Mouse (Mus musculus): ENCODE data around the gene Acvr1. TPM values are rescaled to one million over a fixed set of nuclear protein-coding genes. Genes with fewer than 3 reads are reported as not detected.

Gene Acvr1
- total RNA-seq (2023): 1.2 TPM

GRCm38 (mm10) chr2:58567066-58567810 is at the start of gene Acvr1, which contains the start of gene Upp2:
Gene Acvr1, minus strand, starts transcription at chr2:58567157.
Gene Upp2, plus strand, starts transcription at chr2:58567298.

GRCm38 (mm10) chr2:58469816-58470215 is 97.1 kb downstream of the Acvr1 start, which contains the start of gene Gm17409:
Gene Gm17409, plus strand, starts transcription at chr2:58470116.

GRCm38 (mm10) chr2:58357414-58358131 is 209.4 kb downstream of the Acvr1 start, which contains the start of gene Acvr1c:
Gene Acvr1c, minus strand, starts transcription at chr2:58357895.

Other genes with a start within 250 kb of the Acvr1 start
- not detected for gene Acvr1c, start 209.3 kb downstream of the Acvr1 start, total RNA-seq (2023)
- not detected for gene Gm17409, start 97.0 kb downstream of the Acvr1 start, total RNA-seq (2023)
- not detected for gene Upp2, start 141 bp upstream of the Acvr1 start, total RNA-seq (2023)

Data from CD8-positive naive resting alpha-beta T cell, adult 57 days (primary cell).